Mouse (Mus musculus) forebrain, embryonic 14.5 days (tissue): Measurements from ENCODE around the gene Tlx3. TPM values are rescaled to one million over a fixed set of nuclear protein-coding genes. Genes with fewer than 3 reads are reported as not detected.

Experiments
- ATAC-seq: fragments of 200-750 bp; cut with Nextera tagmentation; 2 replicates; pipeline ENCODE4 v1.8.0; 2017; ENCODE audit warnings: mild to moderate bottlenecking, moderate library complexity
- DNase-seq: peaks from one replicate; pipeline ENCODE4 v3.0.0-alpha.2; 2015; ENCODE audit warnings: low spot score
- H3K27ac ChIP-seq: fragments of 300-500 bp; sonication (generic); 2 replicates; pipeline ENCODE4 v1.5.1; 2014; ENCODE audit warnings: low read depth, mild to moderate bottlenecking, control low read depth, low read length, moderate library complexity
- H3K27me3 ChIP-seq: fragments of 300-500 bp; sonication (generic); replicated peaks from 2 replicates; pipeline ENCODE4 v1.6.1; 2014; ENCODE audit warnings: low read length, control low read depth, mixed read lengths; ENCODE audit not compliant: control insufficient read depth, insufficient read depth
- H3K36me3 ChIP-seq: fragments of 300-500 bp; sonication (generic); 2 replicates; pipeline ENCODE4 v1.6.1; 2014; ENCODE audit warnings: low read length, control low read depth; ENCODE audit not compliant: control insufficient read depth, insufficient read depth
- H3K4me1 ChIP-seq: fragments of 300-500 bp; sonication (generic); 2 replicates; pipeline ENCODE4 v1.6.1; 2014; ENCODE audit warnings: antibody characterized with exemption, low read length, control low read depth; ENCODE audit not compliant: control insufficient read depth, insufficient read depth
- H3K4me2 ChIP-seq: fragments of 300-500 bp; sonication (generic); 2 replicates; pipeline ENCODE4 v1.6.1; 2014; ENCODE audit warnings: mild to moderate bottlenecking, control low read depth, low read length
- H3K4me3 ChIP-seq: fragments of 300-500 bp; sonication (generic); 2 replicates; pipeline ENCODE4 v1.5.1; 2014; ENCODE audit warnings: low read depth, low read length, control low read depth
- H3K9ac ChIP-seq: fragments of 300-500 bp; sonication (generic); 2 replicates; pipeline ENCODE4 v1.6.1; 2014; ENCODE audit warnings: mild to moderate bottlenecking, low read length, control low read depth, moderate library complexity
- H3K9me3 ChIP-seq: fragments of 300-500 bp; sonication (generic); replicated peaks from 2 replicates; pipeline ENCODE4 v1.6.1; 2016; ENCODE audit warnings: low read length, control low read depth, mixed read lengths; ENCODE audit not compliant: control insufficient read depth
- WGBS: fragments of 180-500 bp; shearing (Covaris S2); extraction: QIAGEN DNeasy Blood & Tissue Kit; methylation state at CpG from one replicate; pipeline ENCODE4 v1.1.7; 2014; 5-methylcytosine and 5-hydroxymethylcytosine counted together
- polyA plus RNA-seq: library from polyadenylated mRNA; unstranded; fragments of >200 nt; fragmentation: Nextera tagmentation; extraction: Ambion mirVana; gene quantifications from 2 replicates; pipeline ENCODE4 v1.2.1, GENCODE M21; 2014

Gene Tlx3
- polyA plus RNA-seq, 1 experiment from 2014 or later = not detected

- Histone ChIP-seq H3K27ac (peak overlapping the region; percentile 83), H3K27me3 (no peaks in the 10 kb centered on the region), H3K4me1 (peaks cover 7% of the 10 kb centered on the region; the same call in 1 of the 2 replicates), H3K4me2 (peak overlapping the region; percentile 90), H3K36me3 (peaks cover 36% of the 10 kb centered on the region), H3K9ac (peak overlapping the region; percentile 94), H3K9me3 (no peaks in the 10 kb centered on the region), H3K4me3 (peak overlapping the region; percentile 93)
- peak; percentile 60 for ATAC-seq
- WGBS = 3% methylated on average over 50 of the region's 53 CpGs
- DNase-seq = peak; percentile 83
Measured at GRCm38 (mm10) chr11:33162211-33162997, 41.0 kb downstream of the Tlx3 start.

- Histone ChIP-seq H3K4me3 (no peak overlapping the region), H3K27ac (no peak overlapping the region), H3K36me3 (peaks cover 56% of the 10 kb centered on the region), H3K4me1 (peaks cover 7% of the 10 kb centered on the region; the same call in 1 of the 2 replicates), H3K27me3 (no peaks in the 10 kb centered on the region), H3K4me2 (no peak overlapping the region), H3K9me3 (no peaks in the 10 kb centered on the region), H3K9ac (no peak overlapping the region)
- no peak for ATAC-seq
- DNase-seq = no peak
- WGBS = 86% methylated on average over 3 of the region's 3 CpGs
Measured at GRCm38 (mm10) chr11:33159741-33160140, 43.6 kb downstream of the Tlx3 start.

- WGBS = 86% methylated on average over 2 of the region's 2 CpGs
- ATAC-seq = no peak
Measured at GRCm38 (mm10) chr11:33157453-33158196, 45.8 kb downstream of the Tlx3 start.

GRCm38 (mm10) chr11:33156436-33157015, 46.9 kb downstream of the Tlx3 start:
- peaks cover 80% of the 10 kb centered on the region for H3K36me3 ChIP-seq
- no peak overlapping the region for H3K4me3 ChIP-seq
- no peaks in the 10 kb centered on the region for H3K27me3 ChIP-seq
- ATAC-seq = no peak
- H3K9ac ChIP-seq = no peak overlapping the region
- 90% methylated on average over 4 of the region's 4 CpGs for WGBS
- no peak for DNase-seq
- H3K4me1 ChIP-seq = peaks cover 5% of the 10 kb centered on the region; the same call in 1 of the 2 replicates
- H3K27ac ChIP-seq = no peak overlapping the region
- no peaks in the 10 kb centered on the region for H3K9me3 ChIP-seq
- no peak overlapping the region for H3K4me2 ChIP-seq

More at GRCm38 (mm10) chr11:33157453-33158196, 45.8 kb downstream of the Tlx3 start:
- H3K36me3 ChIP-seq = peaks cover 73% of the 10 kb centered on the region
- H3K4me2 ChIP-seq = no peak overlapping the region
- no peaks in the 10 kb centered on the region for H3K9me3 ChIP-seq
- peaks cover 7% of the 10 kb centered on the region; the same call in 1 of the 2 replicates for H3K4me1 ChIP-seq
- no peak overlapping the region for H3K9ac ChIP-seq
- H3K27me3 ChIP-seq = no peaks in the 10 kb centered on the region
- H3K27ac ChIP-seq = no peak overlapping the region
- no peak overlapping the region for H3K4me3 ChIP-seq
- no peak for DNase-seq

GRCm38 (mm10) chr11:33154459-33154858, 48.9 kb downstream of the Tlx3 start:
- 85% methylated on average over 3 of the region's 3 CpGs for WGBS
- no peak overlapping the region for H3K4me3 ChIP-seq
- DNase-seq = no peak

GRCm38 (mm10) chr11:33152997-33153396, 50.4 kb downstream of the Tlx3 start:
- Histone ChIP-seq H3K36me3 (peaks cover 74% of the 10 kb centered on the region), H3K4me3 (no peak overlapping the region), H3K4me1 (no peaks in the 10 kb centered on the region), H3K27ac (no peak overlapping the region), H3K4me2 (no peak overlapping the region), H3K27me3 (no peaks in the 10 kb centered on the region), H3K9ac (no peak overlapping the region), H3K9me3 (no peaks in the 10 kb centered on the region)
- 90% methylated on average over 1 of the region's 1 CpGs for WGBS
- DNase-seq (no peak), ATAC-seq (no peak)

More at GRCm38 (mm10) chr11:33154459-33154858, 48.9 kb downstream of the Tlx3 start:
- Histone ChIP-seq H3K4me2 (no peak overlapping the region), H3K9me3 (no peaks in the 10 kb centered on the region), H3K27ac (no peak overlapping the region), H3K27me3 (no peaks in the 10 kb centered on the region), H3K36me3 (peaks cover 81% of the 10 kb centered on the region), H3K9ac (no peak overlapping the region), H3K4me1 (no peaks in the 10 kb centered on the region)
- no peak for ATAC-seq

GRCm38 (mm10) chr11:33151780-33152145, 51.6 kb downstream of the Tlx3 start:
- no peak overlapping the region for H3K4me3 ChIP-seq
- ATAC-seq = no peak
- WGBS = 75% methylated on average over 4 of the region's 4 CpGs
- no peak overlapping the region for H3K4me2 ChIP-seq
- H3K4me1 ChIP-seq = peaks cover 2% of the 10 kb centered on the region; the same call in 1 of the 2 replicates
- no peak for DNase-seq
- no peak overlapping the region for H3K27ac ChIP-seq
- no peaks in the 10 kb centered on the region for H3K27me3 ChIP-seq
- no peak overlapping the region for H3K9ac ChIP-seq
- H3K36me3 ChIP-seq = peaks cover 64% of the 10 kb centered on the region
- no peaks in the 10 kb centered on the region for H3K9me3 ChIP-seq

- WGBS = 72% methylated on average over 3 of the region's 3 CpGs
Measured at GRCm38 (mm10) chr11:33151128-33151779, 52.1 kb downstream of the Tlx3 start.

More at GRCm38 (mm10) chr11:33151128-33151779, 52.1 kb downstream of the Tlx3 start:
- Histone ChIP-seq H3K27me3 (no peaks in the 10 kb centered on the region), H3K4me1 (peaks cover 4% of the 10 kb centered on the region; the same call in 1 of the 2 replicates), H3K9ac (no peak overlapping the region), H3K9me3 (no peaks in the 10 kb centered on the region), H3K27ac (no peak overlapping the region), H3K4me2 (no peak overlapping the region), H3K36me3 (peaks cover 59% of the 10 kb centered on the region), H3K4me3 (no peak overlapping the region)
- DNase-seq (no peak), ATAC-seq (no peak)
